Mouse (Mus musculus) cerebellum, adult 11-12 months (tissue): ENCODE data around the gene Kcna2.

Source experiments
- DNase-seq: peaks from one replicate; pipeline ENCODE4 v3.0.0; 2022

The Kcna2 gene

DNA sequence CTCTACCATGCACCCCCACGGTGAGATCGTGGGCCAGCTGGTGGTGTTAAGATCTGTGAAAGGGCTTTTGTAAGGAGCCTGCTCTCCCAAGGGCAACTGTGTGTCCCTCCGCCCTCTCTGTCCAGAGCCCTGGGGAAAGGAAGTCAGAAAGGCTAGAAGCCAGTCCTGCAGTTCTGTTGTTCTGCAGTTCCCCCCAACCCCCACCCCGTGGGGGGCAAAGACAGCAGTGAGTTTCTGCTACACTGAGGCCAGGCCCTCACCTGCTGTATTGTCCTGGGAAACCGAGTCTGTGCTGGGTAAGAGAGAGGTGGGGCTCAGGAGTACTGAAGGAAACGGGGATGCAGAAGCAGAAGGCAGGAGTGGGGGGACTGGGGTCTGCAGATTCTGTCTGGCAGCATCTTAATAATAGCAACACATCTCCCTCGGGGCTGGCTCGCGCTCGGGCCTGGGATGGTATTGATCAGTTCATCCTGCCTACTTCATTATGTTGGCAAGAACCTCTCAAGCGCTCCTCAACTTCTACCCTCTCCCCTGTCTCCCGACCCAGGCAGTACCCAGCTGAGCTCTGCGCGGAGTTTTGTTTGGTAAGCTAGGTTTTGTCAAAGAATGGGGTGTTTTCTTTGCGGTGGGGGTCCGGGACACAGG is at the start of gene Kcna2:
Gene Kcna2, plus strand, starts transcription at position 336 of the 645 bp plus-strand sequence.
- peak; percentile 66 for DNase-seq

DNA sequence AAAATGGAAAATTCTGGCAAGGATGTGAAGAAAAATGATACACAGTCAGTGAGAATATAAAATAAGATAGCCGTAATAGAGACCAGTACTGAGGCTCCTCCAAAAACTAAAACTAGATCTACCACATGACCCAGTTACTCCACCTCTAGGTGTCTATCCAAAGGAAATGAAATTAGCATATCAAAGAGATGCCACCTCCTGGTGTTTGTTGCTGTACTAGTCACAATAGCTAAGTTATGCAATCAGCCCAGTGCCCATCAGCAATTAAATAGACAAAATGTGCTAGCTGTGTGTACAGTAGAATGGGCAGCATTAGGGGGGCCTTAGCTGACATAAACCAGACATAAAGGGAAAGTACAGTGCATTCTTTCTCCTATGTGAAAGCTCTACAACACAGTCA is 39.5 kb upstream of the Kcna2 start:
- DNase-seq: no peak

DNA sequence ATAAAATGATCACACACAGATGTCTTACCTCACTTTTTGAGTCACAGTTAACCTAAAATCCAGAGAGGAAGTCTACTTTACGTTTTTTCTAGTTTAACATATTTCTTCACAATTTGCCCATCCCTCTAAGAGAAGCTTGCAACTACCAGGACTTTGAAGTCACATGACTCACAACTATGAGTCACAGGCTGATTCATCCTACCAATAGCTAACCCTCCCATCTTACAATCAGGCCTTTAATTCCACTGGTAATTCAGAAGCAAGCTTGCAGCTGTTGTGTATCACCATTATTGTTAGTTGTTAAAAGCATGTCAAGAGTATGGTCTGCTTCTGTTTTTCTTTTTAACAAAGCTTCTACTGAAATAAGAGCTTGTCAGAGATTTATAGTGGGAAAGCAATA is 38.2 kb upstream of the Kcna2 start:
- DNase-seq: no peak

- DNase-seq: no peak
These were observed 35.3 kb upstream of the Kcna2 start for GRCm38 (mm10) chr3:107065510-107066095.

DNA sequence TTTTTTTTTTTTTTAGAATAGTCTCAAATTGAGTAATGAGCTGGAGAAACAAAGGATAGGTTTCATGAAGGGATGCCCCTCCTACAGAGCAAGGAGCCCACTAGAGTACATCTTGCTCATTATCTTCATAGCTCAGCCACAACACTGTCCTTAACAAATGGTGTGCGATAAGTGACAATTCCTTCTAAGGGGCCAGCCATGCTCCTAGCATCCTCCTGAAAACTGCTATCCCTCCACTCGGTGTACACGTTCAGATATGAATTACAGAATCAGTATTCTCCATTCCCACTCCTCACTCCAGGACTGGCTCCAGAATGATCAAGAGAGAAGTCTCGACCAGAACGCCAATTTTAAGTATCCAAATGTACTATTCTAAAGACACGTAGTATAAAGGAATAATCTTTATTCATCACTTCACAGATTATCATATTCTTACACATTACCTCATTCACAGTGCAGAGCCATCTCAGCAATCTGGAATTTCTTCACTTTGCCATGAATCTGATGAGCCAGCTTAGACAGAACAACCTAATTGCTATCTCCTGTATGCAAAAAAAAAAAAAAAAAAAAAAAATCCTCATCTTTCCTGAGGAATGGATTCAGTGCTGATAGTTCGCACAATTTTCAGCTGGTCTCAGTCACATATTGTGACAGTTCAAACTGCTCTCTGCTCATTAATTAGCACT is 34.6 kb upstream of the Kcna2 start:
- DNase-seq: no peak

GRCm38 (mm10) chr3:107067245-107067644 is 33.7 kb upstream of the Kcna2 start:
- DNase-seq: no peak

GRCm38 (mm10) chr3:107073863-107074262 is 27.1 kb upstream of the Kcna2 start:
- DNase-seq: no peak

DNA sequence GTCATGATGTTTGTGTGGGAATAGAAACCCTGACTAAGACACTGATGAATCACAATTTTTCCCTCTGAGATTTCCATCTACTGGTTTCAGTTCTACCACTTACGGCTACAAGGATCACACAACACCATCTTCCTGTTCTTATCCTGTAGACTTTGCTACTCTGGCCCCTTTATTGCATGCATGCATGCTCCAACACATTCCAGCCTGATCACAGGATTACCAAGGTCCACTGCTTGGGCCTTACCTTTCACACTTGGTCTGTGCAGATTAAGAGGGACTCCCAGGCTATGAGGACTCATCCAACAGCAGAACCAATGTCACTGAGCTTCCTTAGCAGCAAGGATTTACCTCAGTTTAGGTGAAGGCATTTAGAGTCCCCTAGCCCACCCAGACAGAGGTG is 25.2 kb upstream of the Kcna2 start:
- no peak for DNase-seq

- no peak for DNase-seq
These were observed 24.3 kb upstream of the Kcna2 start for GRCm38 (mm10) chr3:107076658-107077057.

DNA sequence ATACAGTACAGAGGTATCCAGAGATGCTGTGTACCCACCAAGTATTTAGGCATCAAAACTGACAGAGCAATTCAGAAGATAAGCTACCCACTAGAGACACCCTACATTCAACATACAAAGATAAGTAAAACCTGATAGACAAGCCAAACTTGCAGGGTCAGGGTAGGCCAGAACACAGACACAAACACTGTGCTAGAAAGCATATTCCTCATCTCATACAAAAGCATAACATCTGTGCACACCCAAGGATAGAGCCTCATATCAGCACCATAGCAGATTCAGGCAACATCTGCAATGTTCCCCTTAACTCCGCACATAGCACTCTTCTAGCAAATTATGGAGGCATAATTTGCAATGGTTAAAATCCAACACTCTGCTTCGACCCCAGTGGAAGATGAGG is 23.8 kb upstream of the Kcna2 start:
- DNase-seq: no peak

DNA sequence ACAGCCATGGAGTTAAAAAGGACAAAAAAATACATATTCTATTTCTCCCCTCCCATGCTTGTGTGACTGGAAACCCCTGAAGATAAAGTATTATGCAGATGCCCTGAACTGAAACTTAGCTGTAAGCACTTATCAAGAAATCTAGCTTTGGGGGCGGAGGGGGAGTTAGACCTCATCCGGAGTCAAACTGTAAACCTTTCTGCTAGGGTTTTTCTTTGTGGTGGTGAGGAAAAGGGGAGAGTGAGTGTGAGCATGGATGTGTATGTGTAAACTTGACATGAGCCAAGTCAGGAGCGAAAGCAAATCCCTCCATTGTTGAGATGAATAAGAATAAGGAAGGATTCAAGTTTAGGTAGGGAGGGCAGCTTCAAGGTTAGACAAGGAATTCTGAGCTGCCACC is 20.1 kb upstream of the Kcna2 start:
- no peak for DNase-seq

DNA sequence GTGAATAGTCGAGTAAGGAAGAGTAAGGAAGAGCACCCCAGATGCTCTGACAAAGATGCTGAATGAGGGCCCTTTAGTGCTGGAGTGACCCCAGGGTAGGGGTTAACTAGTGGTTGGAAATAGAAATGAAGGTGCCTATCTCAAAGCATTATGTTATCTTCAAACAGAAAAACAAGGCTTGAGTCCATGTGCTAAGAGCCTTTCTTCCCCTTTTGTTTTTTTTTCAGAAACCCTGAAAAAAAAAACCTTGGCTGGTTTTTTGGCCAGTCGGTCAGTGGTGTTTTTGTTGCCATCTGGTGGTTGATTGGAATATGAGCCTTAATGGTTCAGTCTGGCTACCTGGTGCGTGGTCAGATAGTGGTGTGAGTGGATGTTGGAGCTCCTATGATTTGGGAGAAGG is 19.7 kb upstream of the Kcna2 start:
- peak; percentile 21 for DNase-seq

GRCm38 (mm10) chr3:107084586-107084985 is 16.4 kb upstream of the Kcna2 start:
- DNase-seq: no peak

DNA sequence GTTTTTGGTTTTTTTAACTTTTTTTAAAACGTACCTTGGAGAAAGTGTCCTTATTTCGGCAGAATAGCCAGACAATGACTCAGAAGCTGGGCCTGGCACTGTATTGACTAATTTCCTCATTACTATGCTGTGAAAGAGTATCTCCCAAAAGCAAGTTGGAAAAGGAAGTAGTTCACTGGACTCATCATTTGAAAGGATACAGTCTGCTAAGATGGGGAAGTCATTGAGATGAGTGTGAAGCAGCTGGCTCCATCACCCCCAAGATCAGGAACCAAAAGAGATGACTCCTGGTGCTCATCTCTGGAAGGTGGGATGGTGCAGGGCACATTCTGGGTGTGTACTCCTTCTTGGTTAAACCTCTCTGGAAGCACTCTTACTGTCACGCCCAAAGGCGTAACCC is 13.5 kb upstream of the Kcna2 start:
- no peak for DNase-seq

DNA sequence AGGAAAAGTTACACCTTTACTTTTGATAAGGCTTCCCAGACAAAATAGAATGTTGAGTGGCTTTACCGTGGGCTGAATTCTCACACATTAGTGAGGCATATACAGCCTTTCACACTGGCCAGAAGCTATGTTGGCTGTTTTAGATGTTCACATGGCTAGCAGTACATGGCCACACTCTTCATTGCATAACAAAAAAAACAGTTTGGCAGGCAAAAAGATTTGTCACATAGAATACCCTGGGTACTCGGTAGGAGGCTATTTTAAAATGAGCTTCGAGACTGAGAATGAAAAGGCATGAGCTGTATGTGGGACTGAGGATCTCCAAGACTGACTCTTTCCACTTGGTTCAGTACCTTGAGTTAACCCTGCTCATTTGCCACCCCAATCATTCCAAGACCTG is 12.1 kb upstream of the Kcna2 start:
- no peak for DNase-seq

DNA sequence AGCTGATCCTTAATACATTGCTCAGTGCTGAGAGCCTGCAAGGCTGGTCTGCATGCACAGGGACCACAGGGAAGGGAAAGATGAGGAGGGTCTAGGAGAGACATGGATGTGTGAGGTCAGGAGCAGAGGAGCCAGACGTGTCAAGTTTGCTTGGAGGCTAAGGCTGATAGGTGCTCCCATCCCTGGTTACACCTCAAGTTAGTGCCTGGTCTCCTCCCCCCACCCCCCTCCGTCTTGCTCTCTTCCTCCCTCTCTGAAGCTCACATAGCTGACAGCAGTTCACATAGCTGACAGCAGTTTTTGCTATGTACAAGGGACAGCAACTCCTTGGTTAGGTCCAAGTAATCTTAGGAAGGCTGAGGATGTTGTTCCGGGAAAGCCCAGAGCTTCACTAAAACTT is 11.5 kb upstream of the Kcna2 start:
- DNase-seq: no peak

- DNase-seq: peak; percentile 45
These were observed 10.9 kb upstream of the Kcna2 start for GRCm38 (mm10) chr3:107090001-107090400.

GRCm38 (mm10) chr3:107090403-107091150 is 10.4 kb upstream of the Kcna2 start:
- DNase-seq: peak; percentile 83

GRCm38 (mm10) chr3:107094028-107094427 is 6.9 kb upstream of the Kcna2 start:
- peak; percentile 60 for DNase-seq

GRCm38 (mm10) chr3:107096269-107096731 is 4.6 kb upstream of the Kcna2 start:
- peak; percentile 53 for DNase-seq

- DNase-seq: no peak
These were observed 1.1 kb upstream of the Kcna2 start for GRCm38 (mm10) chr3:107099866-107100265.

DNA sequence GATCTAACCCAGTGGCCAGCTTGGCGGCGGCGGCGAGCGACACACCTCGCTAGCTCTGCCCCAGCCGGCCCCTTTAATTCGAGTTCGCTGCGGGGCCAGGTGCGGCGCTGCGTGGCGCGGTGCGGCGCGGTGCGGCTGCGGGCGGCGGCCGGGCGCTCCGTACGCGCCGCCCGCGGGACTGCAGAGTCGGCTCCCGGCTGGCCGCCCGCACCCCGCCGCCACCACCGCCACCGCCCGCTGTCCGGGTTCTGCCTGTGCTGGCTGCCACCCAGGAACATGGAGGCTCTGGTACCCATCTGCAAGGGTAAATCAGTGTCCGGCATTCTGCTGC is 475 bp downstream of the Kcna2 start:
- peak; percentile 88 for DNase-seq

DNA sequence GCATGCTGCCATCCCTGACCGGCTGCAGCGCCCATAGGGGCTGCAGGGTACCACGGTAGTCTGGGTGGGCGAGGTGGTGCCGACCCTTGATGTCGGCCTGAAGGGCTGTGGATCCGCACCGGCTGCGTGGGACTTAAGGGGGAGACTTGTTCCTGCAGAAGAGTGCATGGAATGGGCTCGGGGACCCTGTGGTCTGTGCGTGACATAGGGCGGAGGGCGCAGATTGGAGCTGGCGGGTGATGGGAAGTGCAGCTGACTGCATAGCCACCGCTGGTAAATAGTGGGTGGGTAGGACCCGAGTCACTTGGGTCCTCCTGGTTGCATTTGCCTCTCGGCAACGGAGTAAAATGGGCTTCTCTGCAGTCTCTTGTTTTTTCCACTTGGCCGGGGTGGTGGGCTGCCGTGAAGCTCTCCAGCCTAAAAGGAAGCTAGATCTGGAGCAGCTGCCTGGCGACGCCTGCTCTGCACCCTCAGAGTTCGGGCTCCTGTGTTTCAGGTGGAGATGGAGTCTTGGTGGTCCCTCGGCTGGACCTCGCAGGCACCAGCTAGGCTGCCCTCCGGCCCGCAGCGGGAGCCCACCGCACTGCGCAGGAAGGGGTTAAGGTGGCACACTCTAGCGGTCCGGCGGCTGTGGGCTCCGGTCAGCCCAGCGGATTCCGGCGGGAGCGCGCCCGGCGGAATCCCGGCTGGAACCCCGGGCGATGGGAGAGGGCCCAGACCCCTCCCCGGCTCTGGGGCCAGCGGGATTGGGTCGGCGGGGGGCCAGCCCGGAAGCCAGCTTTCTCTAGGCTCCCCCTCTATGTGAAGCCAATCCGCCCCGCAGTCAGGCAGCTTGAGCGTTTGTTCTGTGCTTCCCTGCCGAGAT is 1.1 kb downstream of the Kcna2 start:
- DNase-seq: peak; percentile 69
